Mouse (Mus musculus): ENCODE measurements around the gene Gm49601. TPM values are rescaled to one million over a fixed set of nuclear protein-coding genes. Genes with fewer than 3 reads are reported as not detected.

Gene Gm49601
- polyA plus RNA-seq, 1 experiment from 2014 or later: 9.9 TPM

GRCm38 (mm10) chr16:18627163-18627562, 936 bp upstream of the Gm49601 start:
- WGBS: 29% methylated on average over 3 of the region's 3 CpGs
- ATAC-seq (ENCODE audit: low FRiP score, low TSS enrichment) (no peak), DNase-seq (no peak)
- peaks cover 37% of the 10 kb centered on the region for H3K4me1 ChIP-seq (ENCODE audit: control insufficient read depth, insufficient read depth, low read length)
- H3K36me3 ChIP-seq (ENCODE audit: control insufficient read depth, insufficient read depth, low read length): peaks cover 37% of the 10 kb centered on the region
- H3K4me3 ChIP-seq (replicated peaks; ENCODE audit: low read depth, low read length): peak overlapping the region; percentile 60; the same call in 1 of the 2 replicates
- H3K9ac ChIP-seq (replicated peaks; ENCODE audit: low read length): no peak overlapping the region; the same call in 1 of the 2 replicates
- no peak overlapping the region for H3K27ac ChIP-seq (replicated peaks; ENCODE audit: low read depth, low read length)
- H3K27me3 ChIP-seq (ENCODE audit: control insufficient read depth, insufficient read depth, low read length): peaks cover 51% of the 10 kb centered on the region
- H3K4me2 ChIP-seq (ENCODE audit: low read length): peak overlapping the region; percentile 88
- no peaks in the 10 kb centered on the region for H3K9me3 ChIP-seq (ENCODE audit: control insufficient read depth, low read length)

- H3K9me3 ChIP-seq (ENCODE audit: control insufficient read depth, low read length): no peaks in the 10 kb centered on the region
- peaks cover 43% of the 10 kb centered on the region for H3K4me1 ChIP-seq (ENCODE audit: control insufficient read depth, insufficient read depth, low read length)
- 10% methylated on average over 26 of the region's 26 CpGs for WGBS
- no peak overlapping the region for H3K27ac ChIP-seq (replicated peaks; ENCODE audit: low read depth, low read length)
- peak overlapping the region; percentile 45 for H3K4me3 ChIP-seq (replicated peaks; ENCODE audit: low read depth, low read length)
- peaks cover 64% of the 10 kb centered on the region for H3K27me3 ChIP-seq (ENCODE audit: control insufficient read depth, insufficient read depth, low read length)
- no peak for DNase-seq
- H3K36me3 ChIP-seq (ENCODE audit: control insufficient read depth, insufficient read depth, low read length): peaks cover 45% of the 10 kb centered on the region
- no peak for ATAC-seq (ENCODE audit: low FRiP score, low TSS enrichment)
- H3K4me2 ChIP-seq (ENCODE audit: low read length): peak overlapping the region; percentile 88
- peak overlapping the region; percentile 71 for H3K9ac ChIP-seq (replicated peaks; ENCODE audit: low read length)
Measured at GRCm38 (mm10) chr16:18625791-18626311, 376 bp downstream of the Gm49601 start.

- Histone ChIP-seq H3K27ac (replicated peaks; ENCODE audit: low read depth, low read length) (no peak overlapping the region), H3K9ac (replicated peaks; ENCODE audit: low read length) (no peak overlapping the region), H3K4me2 (ENCODE audit: low read length) (no peak overlapping the region), H3K4me3 (replicated peaks; ENCODE audit: low read depth, low read length) (no peak overlapping the region), H3K9me3 (ENCODE audit: control insufficient read depth, low read length) (no peaks in the 10 kb centered on the region), H3K27me3 (ENCODE audit: control insufficient read depth, insufficient read depth, low read length) (peaks cover 72% of the 10 kb centered on the region), H3K36me3 (ENCODE audit: control insufficient read depth, insufficient read depth, low read length) (peaks cover 48% of the 10 kb centered on the region), H3K4me1 (ENCODE audit: control insufficient read depth, insufficient read depth, low read length) (peaks cover 42% of the 10 kb centered on the region)
- DNase-seq (no peak), ATAC-seq (ENCODE audit: low FRiP score, low TSS enrichment) (no peak)
- 42% methylated on average over 14 of the region's 14 CpGs for WGBS
Measured at GRCm38 (mm10) chr16:18625097-18625496, 1.1 kb downstream of the Gm49601 start.

- Histone ChIP-seq H3K9ac (replicated peaks; ENCODE audit: low read length) (no peak overlapping the region), H3K4me2 (ENCODE audit: low read length) (no peak overlapping the region), H3K27me3 (ENCODE audit: control insufficient read depth, insufficient read depth, low read length) (peaks cover 76% of the 10 kb centered on the region), H3K36me3 (ENCODE audit: control insufficient read depth, insufficient read depth, low read length) (peaks cover 52% of the 10 kb centered on the region), H3K9me3 (ENCODE audit: control insufficient read depth, low read length) (no peaks in the 10 kb centered on the region), H3K4me1 (ENCODE audit: control insufficient read depth, insufficient read depth, low read length) (peaks cover 41% of the 10 kb centered on the region), H3K4me3 (replicated peaks; ENCODE audit: low read depth, low read length) (no peak overlapping the region), H3K27ac (replicated peaks; ENCODE audit: low read depth, low read length) (no peak overlapping the region)
- no peak for ATAC-seq (ENCODE audit: low FRiP score, low TSS enrichment)
- no peak for DNase-seq
- WGBS: 29% methylated on average over 15 of the region's 15 CpGs
Measured at GRCm38 (mm10) chr16:18624641-18625040, 1.6 kb downstream of the Gm49601 start.

- Histone ChIP-seq H3K27ac (replicated peaks; ENCODE audit: low read depth, low read length) (no peak overlapping the region), H3K4me2 (ENCODE audit: low read length) (no peak overlapping the region), H3K9me3 (ENCODE audit: control insufficient read depth, low read length) (no peaks in the 10 kb centered on the region), H3K9ac (replicated peaks; ENCODE audit: low read length) (no peak overlapping the region), H3K36me3 (ENCODE audit: control insufficient read depth, insufficient read depth, low read length) (peaks cover 56% of the 10 kb centered on the region), H3K4me3 (replicated peaks; ENCODE audit: low read depth, low read length) (no peak overlapping the region), H3K4me1 (ENCODE audit: control insufficient read depth, insufficient read depth, low read length) (peaks cover 41% of the 10 kb centered on the region), H3K27me3 (ENCODE audit: control insufficient read depth, insufficient read depth, low read length) (peaks cover 83% of the 10 kb centered on the region)
- ATAC-seq (ENCODE audit: low FRiP score, low TSS enrichment) (no peak), DNase-seq (no peak)
- WGBS: 32% methylated on average over 15 of the region's 15 CpGs
Measured at GRCm38 (mm10) chr16:18623751-18624540, 2.3 kb downstream of the Gm49601 start.

GRCm38 (mm10) chr16:18622916-18623750, 3.1 kb downstream of the Gm49601 start:
- no peak overlapping the region for H3K27ac ChIP-seq (replicated peaks; ENCODE audit: low read depth, low read length)
- H3K4me2 ChIP-seq (ENCODE audit: low read length): no peak overlapping the region
- H3K4me3 ChIP-seq (replicated peaks; ENCODE audit: low read depth, low read length): no peak overlapping the region; the same call in 1 of the 2 replicates
- 32% methylated on average over 29 of the region's 29 CpGs for WGBS
- peaks cover 91% of the 10 kb centered on the region for H3K27me3 ChIP-seq (ENCODE audit: control insufficient read depth, insufficient read depth, low read length)
- no peak overlapping the region for H3K9ac ChIP-seq (replicated peaks; ENCODE audit: low read length)
- peaks cover 34% of the 10 kb centered on the region for H3K4me1 ChIP-seq (ENCODE audit: control insufficient read depth, insufficient read depth, low read length)
- peaks cover 56% of the 10 kb centered on the region for H3K36me3 ChIP-seq (ENCODE audit: control insufficient read depth, insufficient read depth, low read length)
- ATAC-seq (ENCODE audit: low FRiP score, low TSS enrichment) (no peak), DNase-seq (no peak)
- no peaks in the 10 kb centered on the region for H3K9me3 ChIP-seq (ENCODE audit: control insufficient read depth, low read length)

GRCm38 (mm10) chr16:18622019-18622418, 4.2 kb downstream of the Gm49601 start, which contains the start of gene Gp1bb:
Gene Gp1bb (minus strand): TSS chr16:18622403.
- no peak for ATAC-seq (ENCODE audit: low FRiP score, low TSS enrichment)
- DNase-seq: no peak
- H3K4me3 ChIP-seq (replicated peaks; ENCODE audit: low read depth, low read length): peak within 1 kb of the TSS; percentile 33
- H3K9ac ChIP-seq (replicated peaks; ENCODE audit: low read length): peak within 1 kb of the TSS; percentile 34; the same call in 1 of the 2 replicates
- H3K4me2 ChIP-seq (ENCODE audit: low read length): peak within 1 kb of the TSS; percentile 59
- peaks cover 87% of the 10 kb centered on the region for H3K27me3 ChIP-seq (ENCODE audit: control insufficient read depth, insufficient read depth, low read length)
- H3K9me3 ChIP-seq (ENCODE audit: control insufficient read depth, low read length): no peaks in the 10 kb centered on the region
- H3K4me1 ChIP-seq (ENCODE audit: control insufficient read depth, insufficient read depth, low read length): peaks cover 23% of the 10 kb centered on the region
- 10% methylated on average over 17 of the region's 17 CpGs for WGBS
- peaks cover 56% of the 10 kb centered on the region for H3K36me3 ChIP-seq (ENCODE audit: control insufficient read depth, insufficient read depth, low read length)
- H3K27ac ChIP-seq (replicated peaks; ENCODE audit: low read depth, low read length): no peak within 1 kb of the TSS

- peaks cover 56% of the 10 kb centered on the region for H3K36me3 ChIP-seq (ENCODE audit: control insufficient read depth, insufficient read depth, low read length)
- H3K4me1 ChIP-seq (ENCODE audit: control insufficient read depth, insufficient read depth, low read length): peaks cover 18% of the 10 kb centered on the region
- peaks cover 86% of the 10 kb centered on the region for H3K27me3 ChIP-seq (ENCODE audit: control insufficient read depth, insufficient read depth, low read length)
- no peaks in the 10 kb centered on the region for H3K9me3 ChIP-seq (ENCODE audit: control insufficient read depth, low read length)
- peak; percentile 57 for DNase-seq
- no peak overlapping the region for H3K27ac ChIP-seq (replicated peaks; ENCODE audit: low read depth, low read length)
- H3K4me3 ChIP-seq (replicated peaks; ENCODE audit: low read depth, low read length): peak overlapping the region; percentile 33
- H3K9ac ChIP-seq (replicated peaks; ENCODE audit: low read length): peak overlapping the region; percentile 34; the same call in 1 of the 2 replicates
- no peak for ATAC-seq (ENCODE audit: low FRiP score, low TSS enrichment)
- 4% methylated on average over 38 of the region's 38 CpGs for WGBS
- peak overlapping the region; percentile 59 for H3K4me2 ChIP-seq (ENCODE audit: low read length)
Measured at GRCm38 (mm10) chr16:18621362-18622001, 4.7 kb downstream of the Gm49601 start.

Data from midbrain, embryonic 14.5 days (tissue).